Mouse (Mus musculus) adrenal gland, postnatal 25 days (tissue): ENCODE measurements at regions not wholly inside any gene's neighbourhood (a gene's known extent, or its start where the extent isn't known, plus 50 kb on each side); places are given as distances from the start of the nearest gene placed in this dataset.
A peak's percentile ranks its signal among the peaks of the same experiment; 100 is the strongest.
"Not testable (repeated sequence)": the region's sequence is repeated elsewhere in the genome, so short reads cannot be mapped to it uniquely, and the experiment has no call there.

ENCODE experiments used
- DNase-seq: peaks from one replicate; pipeline ENCODE4 v3.0.0; 2021; ENCODE audit warnings: mixed read lengths

DNA sequence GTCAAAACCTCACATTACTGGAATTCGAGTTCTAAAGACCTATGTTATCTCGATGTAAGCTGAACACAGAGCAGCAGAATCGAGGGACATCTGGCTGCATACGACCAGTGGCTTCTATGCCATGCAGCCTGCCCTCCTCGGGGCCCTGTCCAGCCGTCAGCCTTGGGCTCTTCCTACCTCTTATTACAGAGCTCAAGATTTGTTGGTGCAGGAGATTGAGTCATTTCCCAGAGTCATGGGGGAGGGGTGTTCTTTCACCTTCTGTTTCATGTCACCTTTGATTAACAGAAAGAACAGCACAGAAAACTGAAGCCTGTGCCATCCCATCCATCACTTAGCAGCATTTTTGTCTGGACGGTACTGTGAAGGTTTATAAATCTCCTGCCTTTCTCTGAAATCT lies 52.1 kb downstream of the Sst start:
- no peak for DNase-seq

DNA sequence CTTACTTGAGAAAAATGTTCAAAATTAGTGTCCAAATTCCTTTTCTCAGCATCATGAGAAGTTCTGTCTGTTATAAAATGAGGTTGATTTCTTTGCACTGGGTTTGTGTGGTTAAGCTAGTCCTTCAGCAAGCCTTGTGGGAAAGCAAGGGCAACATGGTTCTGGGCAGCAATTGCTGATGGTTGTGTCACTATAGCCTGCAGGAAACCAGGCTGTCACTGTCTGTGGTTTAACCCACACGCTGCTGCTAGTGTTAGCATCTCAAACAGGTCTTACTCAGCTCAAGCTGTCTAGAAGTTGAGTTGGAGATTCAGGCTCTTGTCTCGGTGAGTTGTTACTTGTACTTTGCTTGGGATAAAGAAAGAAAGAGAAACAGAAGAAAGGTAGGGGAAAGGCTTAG lies 52.6 kb downstream of the Sst start:
- no peak for DNase-seq

DNA sequence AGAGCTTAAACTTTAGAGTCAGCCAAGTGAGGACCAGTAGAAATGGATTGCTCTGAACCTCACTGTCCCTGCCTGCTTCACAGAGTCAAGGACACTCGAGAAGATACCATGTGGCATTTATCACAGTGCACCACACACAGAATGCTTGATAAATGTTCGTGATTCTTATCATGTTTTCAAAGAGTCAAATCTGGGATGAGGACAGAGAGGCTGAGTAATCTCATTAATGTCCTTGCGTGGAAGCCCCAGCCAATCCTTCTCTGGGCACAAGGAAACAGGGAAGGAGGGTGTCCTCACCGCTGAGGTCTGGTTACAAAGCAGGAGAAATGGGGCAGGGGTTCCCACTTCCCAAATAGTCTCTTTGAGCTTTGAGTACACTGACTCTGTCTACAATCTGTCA lies 55.8 kb downstream of the Sst start:
- peak; percentile 28 for DNase-seq

DNA sequence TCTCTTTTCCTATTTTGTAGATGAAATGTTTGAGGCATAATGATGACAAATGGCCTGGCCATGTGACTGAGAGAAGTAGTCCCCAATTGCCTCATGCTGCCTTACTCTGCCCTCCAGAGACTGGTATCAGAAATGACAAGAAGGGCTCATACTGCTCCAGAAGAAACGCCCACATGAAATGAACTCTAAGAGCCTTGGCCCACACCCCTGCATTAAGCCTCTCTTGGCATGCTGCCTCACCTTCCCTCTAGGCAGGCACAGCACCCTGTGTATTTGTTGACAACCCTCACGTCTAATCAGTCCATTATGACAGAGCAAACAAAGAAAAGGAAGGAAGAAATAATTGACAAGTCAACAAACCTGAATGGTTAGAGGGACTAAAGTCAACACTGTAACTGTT lies 57.2 kb downstream of the Sst start:
- DNase-seq = peak; percentile 16

DNA sequence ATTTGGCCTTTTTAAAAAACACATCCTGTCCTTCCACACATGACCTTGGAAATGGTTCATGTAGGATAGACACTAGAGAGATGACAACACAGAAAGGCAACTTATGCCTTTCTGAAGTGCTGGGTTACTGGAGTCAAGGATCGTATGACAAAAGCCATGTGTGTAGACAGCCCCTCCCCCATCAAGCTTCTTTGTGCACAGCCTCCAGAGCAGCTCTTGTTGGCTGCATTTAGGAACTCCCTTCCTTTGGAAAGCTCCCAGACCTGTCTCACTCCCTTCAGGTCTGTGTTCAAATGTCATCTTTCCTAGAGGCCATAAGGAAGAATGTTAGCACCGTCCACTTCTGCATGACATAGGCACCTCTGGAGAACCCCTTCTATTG lies 57.7 kb downstream of the Sst start:
- DNase-seq = no peak

DNA sequence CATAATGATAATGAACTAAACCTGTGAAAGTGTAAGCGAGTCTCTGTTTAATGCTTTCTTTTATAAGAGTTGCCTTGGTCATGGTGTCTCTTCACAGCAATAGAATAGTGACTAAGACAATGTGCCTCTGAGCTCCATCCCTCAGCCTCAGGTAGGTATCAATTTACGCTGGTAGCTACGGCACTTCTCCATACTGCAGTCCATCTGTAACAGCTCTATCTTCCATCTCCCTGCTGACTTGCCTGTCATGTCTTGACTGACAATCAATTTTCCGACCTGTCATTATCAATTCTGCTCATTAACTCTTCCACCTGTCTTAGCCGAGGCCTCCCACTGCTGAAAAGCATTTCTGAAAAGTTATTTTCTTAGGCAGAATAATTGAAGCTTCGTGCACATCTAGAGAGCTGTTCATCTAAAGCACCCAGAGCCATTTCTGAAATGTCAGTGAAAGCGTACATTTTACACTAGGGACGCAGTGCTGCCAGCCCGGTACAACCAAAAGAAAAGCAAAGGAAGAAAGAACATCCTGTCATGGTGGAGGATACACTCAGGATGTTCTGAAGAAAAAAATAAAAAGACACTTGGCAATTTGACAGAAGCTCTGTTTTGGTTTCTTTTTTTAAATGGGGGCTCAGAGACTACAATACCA lies 58.2 kb downstream of the Sst start:
- no peak for DNase-seq

DNA sequence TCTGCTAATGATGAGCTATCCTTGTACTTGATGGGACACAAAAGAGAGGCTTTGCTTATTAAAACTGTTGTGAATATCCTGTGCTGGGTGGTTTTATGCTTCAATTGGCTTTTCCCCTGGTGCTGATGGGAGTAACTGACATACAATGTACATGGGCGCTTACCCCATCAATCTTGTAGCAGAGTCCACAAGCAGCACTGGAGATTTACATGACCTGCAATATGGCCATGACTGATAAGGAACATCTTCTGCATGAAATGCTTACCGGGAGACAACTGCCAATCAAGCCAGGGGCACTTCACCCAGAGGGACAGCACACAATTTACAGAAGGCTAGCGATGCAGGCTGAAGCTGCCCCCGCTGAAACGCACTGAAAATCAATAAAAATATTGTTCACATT lies 65.1 kb downstream of the Sst start:
- no peak for DNase-seq

DNA sequence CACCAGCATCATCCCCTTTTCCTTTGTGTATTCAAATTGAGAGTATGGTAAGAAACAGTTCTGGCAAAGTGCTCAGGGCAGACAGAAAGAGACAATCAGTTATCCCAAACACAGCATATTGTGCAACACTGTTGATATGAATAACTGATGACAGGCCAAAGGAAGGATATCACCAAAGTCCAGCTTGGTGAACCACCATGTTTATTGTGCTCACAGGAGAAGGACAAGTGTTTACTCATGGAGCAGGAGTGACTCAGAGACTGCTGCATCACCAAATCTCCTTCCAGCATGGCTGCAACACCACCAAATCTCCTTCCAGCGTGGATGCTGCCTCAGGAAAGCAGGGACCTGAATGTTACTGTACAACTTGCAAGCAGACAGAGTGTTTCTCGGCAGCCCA lies 105.5 kb downstream of the Sst start:
- no peak for DNase-seq

DNA sequence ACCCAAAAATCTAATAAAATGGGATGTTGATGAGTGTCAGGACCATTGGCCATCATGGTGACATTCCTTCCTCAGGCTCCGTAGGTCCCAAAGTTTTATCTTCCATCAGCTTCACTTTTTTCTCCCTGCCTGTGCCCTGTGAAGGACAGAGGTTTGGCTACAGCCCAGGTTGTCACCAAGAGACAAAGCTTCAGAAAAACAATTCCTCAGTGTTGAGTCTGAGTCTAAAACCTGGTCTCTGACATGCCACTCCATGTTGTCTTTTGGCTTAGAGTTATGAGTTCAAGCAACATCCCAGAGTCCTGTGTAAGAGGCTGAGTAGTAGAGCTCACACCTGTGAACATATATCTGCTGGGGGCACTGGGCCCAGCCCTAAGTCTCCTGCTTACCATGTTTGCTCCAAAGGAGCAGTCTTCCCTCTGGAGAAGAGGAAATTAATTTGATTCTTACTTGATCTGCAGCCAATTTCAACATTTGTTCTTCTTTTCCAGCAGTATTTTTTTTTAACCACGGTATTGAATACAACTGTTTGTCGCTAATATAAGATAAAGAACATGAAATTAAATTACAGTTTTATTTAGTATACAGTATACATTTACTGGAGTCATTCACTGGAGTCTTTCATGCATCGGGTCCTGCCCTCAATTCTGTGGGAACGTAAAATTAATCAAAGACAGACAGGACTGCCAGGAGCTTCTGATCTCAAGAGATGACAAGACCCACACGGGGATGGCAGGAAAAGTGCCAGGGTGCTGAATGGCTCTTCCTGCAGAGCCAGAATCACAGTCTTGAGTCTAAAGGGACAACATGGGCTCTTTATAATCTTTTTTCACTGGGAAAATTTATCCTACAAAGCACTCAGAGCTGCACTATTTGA lies 106.5 kb downstream of the Sst start:
- peak; percentile 18 for DNase-seq

DNA sequence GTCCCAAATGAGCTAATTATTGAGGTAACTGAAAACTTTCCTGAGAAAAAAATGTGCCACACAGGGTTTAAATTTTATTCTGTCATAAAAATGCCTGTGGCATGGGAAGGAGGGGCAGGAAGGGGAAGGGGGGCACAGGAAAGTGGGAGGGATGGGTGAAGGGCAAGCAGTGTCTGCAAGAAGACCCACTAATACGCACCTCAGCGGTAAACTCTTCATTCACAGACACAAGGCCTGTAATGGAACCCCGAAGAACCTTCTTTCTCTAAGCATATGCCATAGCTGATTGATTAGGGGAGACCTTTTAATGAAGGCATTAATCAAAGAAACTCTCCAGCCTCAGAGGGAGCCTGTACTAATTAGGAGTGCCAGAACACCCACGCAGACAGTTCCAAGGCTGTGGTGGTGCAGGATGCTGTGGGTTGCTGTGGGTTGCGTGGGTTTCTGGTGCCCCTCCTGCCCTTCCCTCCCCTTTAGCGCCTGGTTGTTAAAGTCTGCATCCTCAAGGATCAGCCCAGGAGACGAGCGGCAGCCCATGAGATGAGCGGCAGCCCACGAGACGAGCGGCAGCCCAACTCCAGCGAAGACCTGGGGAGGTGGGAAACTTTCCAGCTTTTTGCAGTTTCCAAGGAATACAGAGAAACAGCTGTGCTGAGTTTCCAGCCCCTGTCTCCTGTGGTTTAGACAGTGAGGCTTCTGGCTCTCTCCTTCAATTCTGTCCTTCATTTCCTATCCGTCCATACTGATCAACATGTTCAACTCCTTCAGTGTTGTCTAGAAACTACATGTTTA lies 110.1 kb downstream of the Sst start:
- DNase-seq = no peak

DNA sequence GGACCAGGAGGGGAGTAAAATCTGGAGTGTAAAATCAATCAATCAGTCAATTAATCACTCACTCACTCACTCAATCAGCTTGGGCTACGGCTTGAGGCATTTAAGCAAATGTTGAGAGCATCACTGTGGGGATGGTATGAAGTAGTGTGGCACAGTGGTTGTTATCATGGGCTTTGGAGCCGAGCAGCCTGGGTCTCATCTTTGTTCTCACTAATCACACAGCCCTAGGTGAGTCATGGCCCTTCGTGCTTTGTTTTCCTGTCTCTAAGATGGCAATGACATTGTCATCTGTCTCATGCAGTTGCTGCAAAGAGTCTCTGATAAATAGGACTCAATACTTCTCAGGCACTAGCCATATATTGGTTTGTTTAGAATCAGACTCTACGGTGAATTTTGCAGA lies 112.9 kb downstream of the Sst start:
- no peak for DNase-seq

DNA sequence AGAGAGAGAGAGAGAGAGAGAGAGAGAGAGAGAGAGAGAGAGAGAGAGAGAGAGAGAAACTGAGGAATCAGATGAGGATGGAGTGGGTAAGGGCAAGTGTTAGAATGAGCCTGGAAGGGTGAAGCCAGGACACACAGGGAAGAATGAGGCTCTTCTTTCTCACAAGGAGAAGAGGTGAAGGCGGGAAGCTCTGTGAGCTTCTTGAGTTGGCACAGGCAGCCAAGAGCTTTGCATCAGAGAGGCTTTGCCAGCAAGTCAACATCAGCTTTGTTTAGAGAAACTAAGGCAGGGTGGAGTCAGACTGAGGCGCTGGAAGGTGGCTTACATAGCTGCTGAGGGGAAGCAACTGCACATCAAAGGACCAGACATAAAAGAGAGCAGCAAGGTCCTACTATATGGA lies 113.7 kb downstream of the Sst start:
- DNase-seq = no peak

DNA sequence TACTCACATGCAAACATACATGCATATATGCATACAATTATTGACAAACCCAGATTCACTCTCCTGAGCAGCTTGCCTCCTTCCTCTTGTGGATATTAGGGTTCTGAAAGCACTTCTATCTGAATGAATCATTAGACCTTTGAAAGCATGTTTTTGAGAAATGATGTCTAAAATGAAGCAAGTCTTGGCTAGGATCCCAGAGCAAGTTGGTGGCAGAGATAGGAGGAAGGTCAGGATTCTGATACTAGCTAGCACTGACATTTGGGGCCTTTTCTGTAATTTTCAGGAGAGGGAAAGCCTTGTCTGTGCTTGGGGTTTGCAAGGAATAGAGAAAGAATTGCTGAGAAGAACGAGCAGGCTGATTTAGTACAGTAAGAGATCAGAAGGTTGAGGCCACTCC lies 114.3 kb downstream of the Sst start:
- DNase-seq = no peak

DNA sequence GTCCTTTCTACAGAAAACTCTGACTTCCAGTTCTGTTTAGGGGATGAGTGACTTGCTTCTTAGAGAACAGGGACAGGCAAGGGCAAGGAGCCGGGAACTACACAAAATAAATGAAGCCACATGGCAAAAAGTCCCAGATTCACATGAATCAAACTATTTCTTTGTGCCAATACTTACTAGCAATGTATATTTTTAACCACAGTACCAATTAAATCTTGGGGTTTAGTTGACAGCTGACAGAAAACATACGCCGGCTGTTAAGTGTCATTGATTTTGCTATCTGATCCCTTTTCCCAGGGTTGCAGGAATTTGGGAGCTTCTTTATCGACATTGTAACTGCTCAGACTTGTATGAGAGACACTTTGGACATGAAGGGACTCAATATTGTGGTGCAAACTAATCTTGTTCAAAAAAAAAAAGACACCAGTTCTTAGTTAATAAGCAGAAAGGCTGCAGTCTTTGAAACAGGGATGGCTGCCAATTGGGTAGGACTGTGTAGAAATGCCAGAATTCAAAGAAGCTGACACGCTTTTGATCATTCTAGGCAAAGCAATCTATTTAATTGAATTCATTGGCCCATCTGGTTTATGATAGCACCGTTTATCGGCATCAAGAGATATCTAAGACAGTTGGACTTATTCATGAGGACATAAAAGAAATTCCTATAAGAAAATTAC lies 132.5 kb downstream of the Sst start:
- no peak for DNase-seq

DNA sequence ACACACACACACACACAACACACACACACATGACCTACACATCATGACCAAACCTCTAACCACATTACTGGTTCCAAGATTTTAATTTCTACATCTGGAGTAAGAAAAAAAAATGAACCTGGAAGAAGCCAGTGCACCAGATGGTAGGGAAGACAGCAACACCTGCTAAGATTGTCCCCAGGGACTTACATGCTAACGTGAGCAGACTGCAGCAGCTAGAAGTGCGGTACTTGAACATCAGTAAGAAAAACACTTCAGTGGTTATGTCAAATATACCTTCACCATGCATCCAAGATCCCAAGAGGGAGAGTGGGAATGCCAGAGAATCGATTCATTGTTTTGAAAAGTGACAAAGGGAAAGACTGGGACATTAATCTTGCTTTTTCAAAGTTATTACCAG lies 153.7 kb downstream of the Sst start:
- no peak for DNase-seq

DNA sequence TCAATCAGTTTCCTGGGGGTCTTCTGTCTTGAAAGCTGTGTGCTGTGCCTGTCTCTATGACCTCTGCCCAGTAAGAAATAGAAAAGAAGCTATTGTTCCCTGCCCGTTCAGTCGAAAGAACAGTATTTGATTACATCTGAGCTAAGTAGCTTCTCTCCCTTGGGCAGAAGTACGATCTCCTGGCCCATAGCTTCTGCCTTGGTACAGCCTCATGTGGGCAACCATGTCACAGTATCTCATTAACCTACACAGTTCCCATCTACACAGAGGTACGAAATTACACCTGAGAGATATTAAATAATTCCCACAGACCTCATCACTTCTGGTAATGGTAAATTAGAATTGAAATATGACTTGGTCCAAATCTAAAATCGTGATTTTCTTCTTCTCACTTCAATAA lies 155.0 kb downstream of the Sst start:
- DNase-seq = no peak

DNA sequence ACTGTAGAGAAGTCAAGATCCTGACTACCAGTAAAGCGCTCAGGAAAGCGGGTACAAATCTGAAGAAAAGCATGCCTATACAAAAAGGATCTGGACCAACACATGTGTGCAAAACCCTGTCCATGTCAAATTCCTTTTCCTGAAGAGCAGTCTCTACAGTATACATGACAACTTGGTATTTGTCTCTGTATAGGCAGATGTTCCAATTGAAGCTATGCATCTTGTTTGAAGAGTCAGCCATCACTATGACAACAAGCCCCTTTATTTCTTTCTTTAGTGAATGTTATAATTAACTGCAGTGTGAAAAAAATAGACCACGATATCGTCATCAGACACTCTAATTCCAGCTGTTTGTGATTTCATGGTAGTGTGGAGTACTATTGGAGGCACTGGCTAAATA lies 164.2 kb downstream of the Sst start:
- no peak for DNase-seq

DNA sequence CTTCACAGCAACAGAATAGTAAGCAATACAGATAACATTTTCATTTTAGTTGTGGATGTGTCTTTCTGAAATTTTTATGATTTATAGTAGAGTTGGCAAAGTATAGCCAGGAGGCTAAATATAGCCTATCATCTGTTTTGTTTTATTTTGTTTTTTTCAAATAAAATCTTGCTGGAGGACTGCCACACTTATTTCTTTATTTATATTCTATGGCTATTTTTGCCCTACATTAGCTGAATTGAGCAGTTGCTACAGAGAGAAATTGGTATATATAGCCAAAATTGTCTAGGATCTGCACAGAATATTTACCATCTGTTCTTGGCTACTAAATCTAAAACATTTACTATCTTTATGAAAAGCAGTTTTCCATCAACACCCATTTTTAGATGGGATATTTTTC lies 169.0 kb downstream of the Sst start:
- DNase-seq = no peak

DNA sequence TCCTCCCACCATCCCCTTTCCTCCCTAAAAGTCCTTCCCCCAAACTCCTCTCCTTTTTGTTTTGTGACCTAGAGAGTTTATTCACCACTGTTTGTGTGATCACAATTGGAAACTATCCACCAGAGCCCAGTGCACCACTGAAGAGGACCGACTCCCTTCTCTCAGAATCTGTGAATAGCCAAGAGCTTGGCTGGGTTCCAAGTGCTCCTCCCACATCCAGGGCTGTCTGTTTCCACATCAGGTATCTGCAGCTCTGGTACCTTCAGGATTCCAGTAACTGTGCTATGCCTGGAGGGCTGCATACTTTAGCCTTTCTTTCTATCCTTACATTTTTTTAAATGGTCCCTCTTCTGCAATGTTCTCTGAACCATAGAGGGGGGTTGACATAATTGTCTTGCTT lies 180.5 kb upstream of the Masp1 start:
- no peak for DNase-seq

DNA sequence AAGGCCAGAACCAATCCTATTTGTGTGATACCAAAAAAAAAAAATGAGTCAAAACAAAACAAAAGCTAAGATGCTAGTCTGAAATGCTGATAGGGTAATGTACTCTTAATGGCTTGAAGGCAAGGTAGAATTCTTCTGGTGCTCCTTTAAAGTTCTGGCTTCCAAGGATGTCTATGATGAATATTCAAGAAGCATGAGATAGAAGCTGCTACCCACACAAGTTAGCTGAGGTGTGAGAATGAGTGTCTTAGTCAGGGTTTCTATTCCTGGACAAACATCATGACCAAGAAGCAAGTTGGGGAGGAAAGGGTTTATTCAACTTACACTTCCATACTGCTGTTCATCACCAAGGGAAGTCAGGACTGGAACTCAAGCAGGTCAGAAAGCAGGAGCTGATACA lies 173.6 kb upstream of the Masp1 start:
- DNase-seq = not testable (repeated sequence)

DNA sequence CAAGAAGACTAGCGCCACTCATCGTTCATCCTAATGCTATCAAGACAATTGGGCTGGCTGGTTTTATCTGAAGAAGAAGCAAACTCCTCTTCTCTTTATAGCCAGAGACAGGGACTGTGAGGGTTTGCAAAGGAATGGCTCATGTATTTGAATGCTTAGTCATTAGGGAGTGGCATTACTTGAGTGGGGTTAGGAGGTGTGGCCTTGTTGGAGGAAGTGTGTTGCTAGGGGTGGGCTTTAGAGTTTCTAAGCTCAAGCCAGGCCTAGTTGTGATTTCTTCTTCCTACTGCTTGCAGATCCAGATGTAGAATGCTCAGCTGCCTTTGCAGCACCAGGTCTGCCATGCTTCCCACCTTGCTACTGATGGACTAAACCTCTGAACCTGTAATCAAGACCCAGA lies 169.4 kb upstream of the Masp1 start:
- DNase-seq = no peak

DNA sequence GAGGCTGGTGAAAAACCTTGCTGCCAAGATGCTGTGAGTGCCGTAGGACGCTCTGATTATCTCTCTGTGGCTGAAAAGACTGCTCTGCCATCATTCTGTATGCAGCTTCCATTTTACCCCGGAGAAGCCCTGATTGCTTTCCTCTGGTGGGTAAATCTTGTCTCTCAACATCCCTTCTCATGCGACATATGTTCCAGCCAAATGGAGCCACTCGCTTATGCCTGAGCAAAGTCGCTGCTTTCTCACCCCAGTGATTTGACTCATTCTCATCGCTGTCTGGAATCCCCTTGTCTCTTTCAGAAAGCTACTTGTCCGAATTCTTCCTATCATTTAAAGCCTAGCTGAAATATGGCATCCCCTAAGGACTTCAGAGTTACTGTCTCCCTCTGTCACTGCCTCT lies 166.2 kb upstream of the Masp1 start:
- DNase-seq = no peak

DNA sequence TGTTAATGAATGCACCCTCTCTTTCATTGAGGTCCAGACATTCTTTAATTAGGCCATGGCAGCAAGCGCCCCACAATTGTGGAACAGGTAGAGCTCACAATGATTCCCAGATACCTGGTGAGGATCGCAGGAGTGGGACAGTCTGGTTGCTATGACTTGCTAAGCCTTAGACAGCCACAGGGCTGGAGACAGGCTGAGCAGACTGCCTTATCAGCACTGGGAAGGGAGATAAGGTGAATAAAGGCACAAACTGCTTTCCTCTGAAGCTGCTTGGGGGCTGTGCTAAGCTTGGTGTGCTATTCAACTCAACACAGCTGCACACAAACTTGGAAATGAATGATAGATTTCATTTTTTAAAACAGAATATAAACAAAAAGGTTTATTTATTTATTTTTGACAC lies 159.8 kb upstream of the Masp1 start:
- no peak for DNase-seq
